Mouse (Mus musculus) stomach, embryonic 15.5 days (tissue): ENCODE measurements around the gene S1pr1. TPM values are rescaled to one million over a fixed set of nuclear protein-coding genes. Genes with fewer than 3 reads are reported as not detected.

Source experiments
- ATAC-seq: fragments of 200-750 bp; cut with Nextera tagmentation; 2 replicates; pipeline ENCODE4 v1.8.0; 2017; ENCODE audit warnings: low read depth, moderate number of reproducible peaks, moderate TSS enrichment; ENCODE audit not compliant: insufficient read depth, low FRiP score
- H3K27ac ChIP-seq: fragments of 300-500 bp; sonication (generic); 2 replicates; pipeline ENCODE4 v1.5.1; 2015; ENCODE audit warnings: mild to moderate bottlenecking, inconsistent platforms
- H3K27me3 ChIP-seq: fragments of 300-500 bp; sonication (generic); replicated peaks from 2 replicates; pipeline ENCODE4 v1.6.1; 2015; ENCODE audit warnings: inconsistent platforms
- H3K36me3 ChIP-seq: fragments of 300-500 bp; sonication (generic); 2 replicates; pipeline ENCODE4 v1.6.1; 2015; ENCODE audit warnings: inconsistent platforms
- H3K4me1 ChIP-seq: fragments of 300-500 bp; sonication (generic); 2 replicates; pipeline ENCODE4 v1.6.1; 2015; ENCODE audit warnings: inconsistent platforms
- H3K4me2 ChIP-seq: fragments of 300-500 bp; sonication (generic); 2 replicates; pipeline ENCODE4 v1.6.1; 2015; ENCODE audit warnings: mild to moderate bottlenecking, inconsistent platforms
- H3K4me3 ChIP-seq: fragments of 300-500 bp; sonication (generic); replicated peaks from 2 replicates; pipeline ENCODE4 v1.5.1; 2015; ENCODE audit warnings: inconsistent platforms
- H3K9ac ChIP-seq: fragments of 300-500 bp; sonication (generic); 2 replicates; pipeline ENCODE4 v1.6.1; 2015; ENCODE audit warnings: inconsistent platforms
- H3K9me3 ChIP-seq: fragments of 300-500 bp; sonication (generic); 2 replicates; pipeline ENCODE4 v1.6.1; 2016; ENCODE audit warnings: inconsistent platforms
- WGBS: fragments of 180-500 bp; shearing (Covaris S2); methylation state at CpG from one replicate; pipeline ENCODE4 v1.1.7; 2015; 5-methylcytosine and 5-hydroxymethylcytosine counted together
- polyA plus RNA-seq: library from polyadenylated mRNA; unstranded; fragments of >200 nt; fragmentation: Nextera tagmentation; extraction: Ambion mirVana; gene quantifications from 2 replicates; pipeline ENCODE4 v1.2.1, GENCODE M21; 2015

S1pr1 gene
- polyA plus RNA-seq, 1 experiment from 2014 or later = 16.9 TPM

GRCm38 (mm10) chr3:115692384-115692783 is 22.5 kb downstream of the S1pr1 start:
- no peak overlapping the region for H3K9ac ChIP-seq
- 85% methylated on average over 5 of the region's 5 CpGs for WGBS
- no peak for ATAC-seq
- no peaks in the 10 kb centered on the region for H3K27me3 ChIP-seq
- no peaks in the 10 kb centered on the region for H3K9me3 ChIP-seq
- no peaks in the 10 kb centered on the region for H3K4me1 ChIP-seq
- H3K36me3 ChIP-seq = no peaks in the 10 kb centered on the region
- no peak overlapping the region for H3K4me3 ChIP-seq
- no peak overlapping the region for H3K27ac ChIP-seq
- no peak overlapping the region for H3K4me2 ChIP-seq

- Histone ChIP-seq H3K9me3 (no peaks in the 10 kb centered on the region), H3K36me3 (no peaks in the 10 kb centered on the region), H3K4me3 (no peak overlapping the region), H3K9ac (no peak overlapping the region), H3K4me1 (no peaks in the 10 kb centered on the region), H3K27ac (no peak overlapping the region), H3K27me3 (no peaks in the 10 kb centered on the region), H3K4me2 (no peak overlapping the region)
- WGBS = 79% methylated on average over 1 of the region's 1 CpGs
- no peak for ATAC-seq
Measured at GRCm38 (mm10) chr3:115689920-115690319, 25.0 kb downstream of the S1pr1 start.

GRCm38 (mm10) chr3:115689352-115689751 is 25.5 kb downstream of the S1pr1 start:
- WGBS = 49% methylated on average over 8 of the region's 8 CpGs
- Histone ChIP-seq H3K36me3 (no peaks in the 10 kb centered on the region), H3K9me3 (no peaks in the 10 kb centered on the region), H3K27me3 (no peaks in the 10 kb centered on the region), H3K4me3 (no peak overlapping the region), H3K4me1 (no peaks in the 10 kb centered on the region), H3K9ac (no peak overlapping the region), H3K4me2 (no peak overlapping the region), H3K27ac (no peak overlapping the region)
- ATAC-seq = no peak

GRCm38 (mm10) chr3:115687821-115688220 is 27.1 kb downstream of the S1pr1 start:
- Histone ChIP-seq H3K4me2 (no peak overlapping the region), H3K9me3 (no peaks in the 10 kb centered on the region), H3K27ac (no peak overlapping the region), H3K9ac (no peak overlapping the region), H3K4me1 (no peaks in the 10 kb centered on the region), H3K4me3 (no peak overlapping the region), H3K36me3 (no peaks in the 10 kb centered on the region), H3K27me3 (no peaks in the 10 kb centered on the region)
- ATAC-seq = no peak
- 73% methylated on average over 2 of the region's 2 CpGs for WGBS

GRCm38 (mm10) chr3:115682328-115683088 is 32.4 kb downstream of the S1pr1 start:
- Histone ChIP-seq H3K36me3 (no peaks in the 10 kb centered on the region), H3K9me3 (no peaks in the 10 kb centered on the region), H3K4me1 (no peaks in the 10 kb centered on the region), H3K27ac (no peak overlapping the region), H3K4me2 (no peak overlapping the region), H3K9ac (no peak overlapping the region), H3K27me3 (no peaks in the 10 kb centered on the region), H3K4me3 (no peak overlapping the region)
- no peak for ATAC-seq
- 54% methylated on average over 14 of the region's 14 CpGs for WGBS

GRCm38 (mm10) chr3:115681184-115681583 is 33.7 kb downstream of the S1pr1 start:
- no peaks in the 10 kb centered on the region for H3K27me3 ChIP-seq
- H3K27ac ChIP-seq = no peak overlapping the region
- H3K4me3 ChIP-seq = no peak overlapping the region
- H3K4me2 ChIP-seq = no peak overlapping the region
- 79% methylated on average over 1 of the region's 1 CpGs for WGBS
- H3K36me3 ChIP-seq = no peaks in the 10 kb centered on the region
- no peaks in the 10 kb centered on the region for H3K4me1 ChIP-seq
- H3K9ac ChIP-seq = no peak overlapping the region
- no peaks in the 10 kb centered on the region for H3K9me3 ChIP-seq
- ATAC-seq = no peak

- ATAC-seq = no peak
- Histone ChIP-seq H3K9ac (no peak overlapping the region), H3K36me3 (no peaks in the 10 kb centered on the region), H3K27me3 (no peaks in the 10 kb centered on the region), H3K9me3 (no peaks in the 10 kb centered on the region), H3K4me1 (no peaks in the 10 kb centered on the region), H3K4me2 (no peak overlapping the region), H3K27ac (no peak overlapping the region), H3K4me3 (no peak overlapping the region)
- 83% methylated on average over 7 of the region's 7 CpGs for WGBS
Measured at GRCm38 (mm10) chr3:115679022-115679421, 35.9 kb downstream of the S1pr1 start.

- WGBS = 83% methylated on average over 6 of the region's 6 CpGs
- H3K27ac ChIP-seq = no peak overlapping the region
- no peaks in the 10 kb centered on the region for H3K36me3 ChIP-seq
- H3K4me3 ChIP-seq = no peak overlapping the region
- no peaks in the 10 kb centered on the region for H3K27me3 ChIP-seq
- no peak for ATAC-seq
- H3K4me2 ChIP-seq = no peak overlapping the region
- no peaks in the 10 kb centered on the region for H3K9me3 ChIP-seq
- H3K9ac ChIP-seq = no peak overlapping the region
- no peaks in the 10 kb centered on the region for H3K4me1 ChIP-seq
Measured at GRCm38 (mm10) chr3:115675546-115676535, 39.0 kb downstream of the S1pr1 start.

- H3K27me3 ChIP-seq = no peaks in the 10 kb centered on the region
- 75% methylated on average over 5 of the region's 5 CpGs for WGBS
- no peak overlapping the region for H3K4me2 ChIP-seq
- no peaks in the 10 kb centered on the region for H3K36me3 ChIP-seq
- no peak for ATAC-seq
- H3K9ac ChIP-seq = no peak overlapping the region
- no peak overlapping the region for H3K27ac ChIP-seq
- H3K4me3 ChIP-seq = no peak overlapping the region
- no peaks in the 10 kb centered on the region for H3K4me1 ChIP-seq
- H3K9me3 ChIP-seq = no peaks in the 10 kb centered on the region
Measured at GRCm38 (mm10) chr3:115674665-115675064, 40.2 kb downstream of the S1pr1 start.

GRCm38 (mm10) chr3:115673663-115674157 is 41.2 kb downstream of the S1pr1 start:
- H3K4me1 ChIP-seq = no peaks in the 10 kb centered on the region
- H3K9me3 ChIP-seq = no peaks in the 10 kb centered on the region
- no peak overlapping the region for H3K27ac ChIP-seq
- no peaks in the 10 kb centered on the region for H3K27me3 ChIP-seq
- H3K9ac ChIP-seq = no peak overlapping the region
- no peak for ATAC-seq
- H3K4me2 ChIP-seq = peak overlapping the region; percentile 24
- WGBS = 26% methylated on average over 13 of the region's 13 CpGs
- no peaks in the 10 kb centered on the region for H3K36me3 ChIP-seq
- H3K4me3 ChIP-seq = no peak overlapping the region

- 45% methylated on average over 9 of the region's 9 CpGs for WGBS
- H3K27ac ChIP-seq = no peak overlapping the region
Measured at GRCm38 (mm10) chr3:115672965-115673662, 41.8 kb downstream of the S1pr1 start.

More at GRCm38 (mm10) chr3:115672965-115673662, 41.8 kb downstream of the S1pr1 start:
- H3K36me3 ChIP-seq = no peaks in the 10 kb centered on the region
- H3K4me1 ChIP-seq = no peaks in the 10 kb centered on the region
- no peak overlapping the region for H3K4me3 ChIP-seq
- no peaks in the 10 kb centered on the region for H3K27me3 ChIP-seq
- H3K4me2 ChIP-seq = peak overlapping the region; percentile 24
- H3K9ac ChIP-seq = no peak overlapping the region
- H3K9me3 ChIP-seq = no peaks in the 10 kb centered on the region
- ATAC-seq = no peak
